Mouse (Mus musculus): ENCODE measurements around the gene Pitpnc1. TPM values are rescaled to one million over a fixed set of nuclear protein-coding genes. Genes with fewer than 3 reads are reported as not detected.

Pitpnc1 gene
- total RNA-seq, 2 experiments from 2014 or later = 60.0 to 78.1 TPM

GRCm38 (mm10) chr11:107469523-107470371, 752 bp downstream of the Pitpnc1 start:
- peak; percentile 51 to 64 for DNase-seq
- intact Hi-C loops (cut with DNase I) = loop anchor here (1.0 to 5.0 kb wide), 4 partner anchors 76 to 257 kb away; no protein-coding TSS in a partner anchor

DNA sequence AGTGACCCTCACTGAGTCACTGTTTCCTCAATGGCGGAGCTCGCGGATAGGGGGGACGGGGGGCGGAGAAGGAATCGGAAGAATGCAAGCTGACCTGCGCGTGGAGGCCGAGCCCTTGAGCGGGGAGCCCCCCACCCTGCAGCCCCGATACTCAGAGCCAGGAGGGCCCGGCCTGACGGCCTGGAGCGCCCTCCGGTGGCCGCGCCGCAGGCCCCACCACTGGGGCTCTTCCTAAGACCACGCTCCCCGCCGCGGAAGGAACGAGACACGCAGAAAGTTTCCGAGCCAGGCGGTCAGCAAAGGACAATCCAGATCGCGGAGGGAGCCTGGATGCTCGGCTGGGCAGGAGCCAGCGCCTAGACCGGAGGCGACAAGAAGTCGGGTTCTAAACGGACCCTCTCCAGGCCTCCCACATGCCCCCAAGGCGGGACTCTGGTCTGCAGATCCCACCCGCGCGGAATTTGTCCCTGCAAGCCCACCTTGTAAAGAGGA, 1.4 kb downstream of the Pitpnc1 start:
- DNase-seq = peak; percentile 65 to 78
- intact Hi-C loops (cut with DNase I) = loop anchor here (1.0 to 5.0 kb wide), 2 partner anchors 76 to 137 kb away; no protein-coding TSS in a partner anchor

GRCm38 (mm10) chr11:107468252-107469030, 2.1 kb downstream of the Pitpnc1 start:
- intact Hi-C loops (cut with DNase I) = loop anchor here (1.0 to 5.0 kb wide), 2 partner anchors 75 to 136 kb away; no protein-coding TSS in a partner anchor

GRCm38 (mm10) chr11:107466611-107467391, 3.7 kb downstream of the Pitpnc1 start:
- intact Hi-C loops (cut with DNase I) = loop anchor here (5.0 kb wide), 1 partner anchor 134 kb away; no protein-coding TSS in a partner anchor
- DNase-seq = no peak

More at GRCm38 (mm10) chr11:107468252-107469030, 2.1 kb downstream of the Pitpnc1 start:
- no peak for DNase-seq

DNA sequence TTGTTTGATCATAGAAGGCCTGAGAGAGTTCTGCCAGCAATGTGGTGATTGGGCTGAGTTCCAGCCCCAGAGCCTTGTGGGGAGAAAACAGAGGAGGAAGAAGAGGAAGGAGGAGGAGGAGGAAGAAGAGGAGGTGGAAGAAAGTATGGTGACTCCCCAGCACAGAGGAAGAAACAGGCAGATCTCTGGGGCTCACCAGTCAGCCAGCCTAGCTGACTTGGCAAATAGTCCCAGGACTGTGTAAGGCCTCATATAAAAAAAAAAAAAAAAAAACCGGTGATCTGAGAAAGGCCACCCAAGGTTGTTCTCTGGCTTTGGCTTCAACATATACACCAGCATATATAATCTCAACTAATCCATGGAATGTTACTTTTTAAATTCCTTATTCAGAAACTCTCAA, 4.5 kb downstream of the Pitpnc1 start:
- intact Hi-C loops (cut with DNase I) = loop anchor here (5.0 kb wide), 1 partner anchor 134 kb away; no protein-coding TSS in a partner anchor

DNA sequence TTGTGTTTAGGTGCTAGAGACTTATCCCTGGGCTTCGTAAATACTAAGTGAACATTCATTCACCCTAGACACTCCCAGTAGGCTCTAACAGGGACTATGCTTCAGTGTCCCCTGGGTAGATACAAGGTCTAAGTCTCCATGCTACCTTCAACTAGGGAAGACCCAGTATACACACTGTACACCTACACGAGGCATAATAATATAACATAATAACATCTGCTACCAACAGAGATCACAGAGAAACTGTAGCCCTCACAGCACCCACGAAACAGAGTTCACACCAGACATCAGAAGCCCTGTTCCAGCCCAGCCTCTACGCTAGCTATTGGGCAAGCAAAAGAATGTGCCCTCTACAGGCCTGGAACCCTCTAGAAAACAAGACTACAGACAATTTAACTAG, 5.5 kb downstream of the Pitpnc1 start:
- DNase-seq = no peak
- intact Hi-C loops (cut with DNase I) = loop anchor here (5.0 kb wide), 1 partner anchor 133 kb away; no protein-coding TSS in a partner anchor

More for the DNA sequence above, 4.5 kb downstream of the Pitpnc1 start:
- DNase-seq = no peak

DNA sequence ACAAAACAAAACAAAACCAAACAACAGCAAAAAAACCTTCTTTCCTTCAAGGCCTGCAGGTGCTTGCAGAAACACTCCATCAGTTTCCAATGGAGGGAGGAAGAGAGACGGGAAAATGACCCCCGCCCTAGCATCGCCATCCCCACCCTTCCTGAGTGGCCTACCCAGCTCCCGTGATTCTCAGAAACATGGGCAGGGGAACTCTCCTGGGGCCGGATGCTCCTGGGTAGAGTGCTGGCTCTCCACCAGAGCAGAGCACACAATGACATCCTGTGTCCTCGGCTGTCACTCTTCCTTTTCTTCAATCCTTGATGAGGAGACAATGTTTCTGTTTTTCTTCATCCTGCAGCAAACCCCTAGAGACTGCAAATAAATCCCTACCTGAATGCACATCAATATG, 6.4 kb downstream of the Pitpnc1 start:
- no peak for DNase-seq
- intact Hi-C loops (cut with DNase I) = no loop called here

- DNase-seq = no peak
- intact Hi-C loops (cut with DNase I) = no loop called here
Measured at GRCm38 (mm10) chr11:107463251-107463681, 7.2 kb downstream of the Pitpnc1 start.

DNA sequence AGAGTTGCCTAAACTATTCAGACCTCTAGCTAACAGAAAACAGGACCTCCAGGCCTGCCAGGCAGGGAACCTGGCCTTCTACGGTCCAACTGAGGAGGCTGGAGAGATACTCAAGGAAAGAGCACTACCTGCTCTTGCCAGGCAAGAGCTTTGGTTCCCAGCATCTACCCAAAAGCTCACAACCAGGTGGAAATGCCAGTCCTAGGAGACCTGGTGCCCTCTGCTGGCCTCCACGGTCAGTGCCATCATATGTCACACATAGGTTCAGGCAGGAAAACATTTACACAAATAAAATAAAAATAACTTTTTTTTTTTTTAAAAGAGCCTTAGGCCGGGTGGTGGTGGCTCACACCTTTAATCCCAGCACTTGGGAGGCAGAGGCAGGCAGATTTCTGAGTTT, 8.0 kb downstream of the Pitpnc1 start:
- intact Hi-C loops (cut with DNase I) = no loop called here
- DNase-seq = no peak

DNA sequence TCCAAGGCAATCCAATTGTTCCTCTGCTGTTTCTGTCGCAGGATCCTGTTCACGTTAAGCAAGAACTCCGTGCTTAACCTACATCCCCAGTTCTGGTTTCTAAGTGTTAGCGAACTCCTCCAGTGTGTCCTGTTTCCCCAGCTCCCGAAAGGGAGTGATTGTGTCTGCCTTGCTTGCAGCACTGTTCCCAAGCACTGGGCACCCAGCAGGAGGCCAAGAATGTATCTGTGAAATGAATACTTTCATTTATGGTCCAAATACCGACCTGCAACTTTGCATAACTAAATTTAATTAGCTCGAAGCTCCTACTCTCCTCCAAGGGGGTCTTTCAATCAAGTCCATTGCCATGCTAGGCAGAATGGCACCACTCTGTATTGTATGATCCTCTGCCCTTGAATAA, 10.7 kb downstream of the Pitpnc1 start:
- intact Hi-C loops (cut with DNase I) = no loop called here
- no peak for DNase-seq

DNA sequence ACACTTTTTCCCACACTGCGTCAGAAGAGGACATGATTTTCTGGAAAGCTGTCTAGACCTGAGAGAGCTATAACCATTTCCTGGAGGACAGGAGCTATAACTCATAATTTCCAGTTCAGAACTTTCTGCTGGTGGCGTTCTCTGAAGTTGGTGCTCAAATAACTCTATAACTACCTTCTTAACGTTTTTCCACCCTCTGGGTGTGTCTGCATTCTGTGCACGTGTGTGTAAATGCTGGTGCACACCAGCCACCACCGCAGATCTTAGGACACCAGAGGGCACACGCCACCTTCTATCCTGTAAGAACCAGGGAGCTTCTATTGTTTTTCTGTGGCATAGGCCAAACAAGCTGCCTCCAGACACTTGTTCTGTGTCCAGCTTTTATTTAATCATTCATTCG, 11.5 kb downstream of the Pitpnc1 start:
- DNase-seq = no peak
- intact Hi-C loops (cut with DNase I) = no loop called here

DNA sequence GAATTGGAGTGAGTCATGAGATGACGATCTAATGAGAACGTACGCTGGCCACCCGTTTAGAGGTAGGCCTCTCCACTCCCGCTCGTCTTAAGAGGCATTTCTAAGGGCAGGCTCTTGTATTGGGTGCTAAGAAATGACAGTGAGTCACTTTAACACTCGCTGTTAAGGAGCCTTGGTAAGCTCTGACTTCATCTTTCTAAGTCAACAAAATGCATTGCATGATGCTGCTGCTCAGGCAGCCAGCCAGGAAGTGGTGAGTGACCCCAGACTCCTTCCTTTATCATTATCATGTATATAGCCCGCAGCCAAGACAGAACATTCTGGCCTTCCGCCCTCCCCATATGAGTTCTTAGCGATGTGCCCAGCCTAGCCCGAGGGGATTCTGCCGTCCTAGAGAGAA, 12.2 kb downstream of the Pitpnc1 start:
- intact Hi-C loops (cut with DNase I) = no loop called here
- DNase-seq = no peak

DNA sequence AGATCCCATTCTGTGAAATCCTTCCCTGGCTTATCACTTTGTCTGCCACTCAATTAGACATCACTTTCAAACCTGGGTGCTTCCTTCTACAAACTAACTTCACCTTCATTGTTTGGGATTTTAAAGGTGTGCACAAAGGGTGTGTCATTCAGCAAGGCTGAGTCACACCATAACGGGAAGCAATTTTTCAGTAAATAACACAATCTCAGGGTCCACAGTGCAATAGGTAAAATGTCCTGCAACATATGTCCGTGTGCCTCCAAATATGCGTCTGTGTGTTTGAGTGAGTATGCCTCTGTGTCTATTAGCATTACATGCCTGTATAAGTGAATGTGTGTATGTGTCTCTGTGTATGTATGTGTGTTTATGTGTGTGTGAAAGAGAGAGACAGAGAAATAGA, 13.2 kb downstream of the Pitpnc1 start:
- DNase-seq = no peak
- intact Hi-C loops (cut with DNase I) = no loop called here

DNA sequence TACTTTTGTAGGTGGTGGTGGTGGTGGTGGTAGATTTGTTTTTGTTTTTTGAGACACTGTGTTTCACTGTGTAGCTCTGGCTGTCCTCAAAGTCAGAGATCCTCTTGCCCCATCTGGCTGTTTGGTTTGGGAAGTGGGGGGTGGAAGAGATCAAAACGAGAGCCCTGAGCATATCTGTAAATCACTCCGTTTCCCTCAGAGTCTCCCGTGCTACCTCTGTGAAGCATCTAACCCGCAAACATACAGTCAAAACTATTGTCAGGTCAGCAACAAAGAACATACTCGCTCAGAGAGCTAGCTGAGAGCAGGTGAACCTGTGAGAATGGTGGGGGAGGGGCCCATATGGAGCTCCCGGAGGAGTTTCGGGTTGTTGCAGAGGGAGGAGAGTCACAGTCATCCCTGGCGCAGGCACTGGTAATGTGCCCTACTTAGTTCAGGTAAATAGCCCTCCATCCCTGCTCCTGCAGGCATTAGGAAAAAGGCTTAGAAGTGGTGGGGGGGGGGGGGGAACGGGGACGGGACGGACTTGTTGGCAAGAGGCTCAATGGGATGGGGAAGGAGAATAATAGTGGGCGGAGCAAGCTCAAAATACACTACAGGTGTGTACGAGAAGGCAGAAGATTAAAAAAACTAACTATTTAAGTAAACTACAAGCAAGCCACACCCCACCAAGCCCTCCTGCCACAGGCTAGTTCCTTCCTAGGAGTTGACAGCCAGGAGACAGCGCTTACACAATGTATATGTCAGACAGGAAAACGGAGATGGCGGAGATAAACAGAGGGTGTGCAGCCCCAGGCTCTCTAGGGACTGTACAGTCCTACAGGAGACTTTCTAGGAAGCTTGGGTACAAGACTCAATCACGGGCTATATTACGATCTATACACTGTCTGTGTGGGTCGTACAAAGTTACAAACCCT, 15.7 kb downstream of the Pitpnc1 start:
- no peak for DNase-seq

GRCm38 (mm10) chr11:107452053-107452452, 18.4 kb downstream of the Pitpnc1 start:
- intact Hi-C loops (cut with DNase I) = no loop called here
- DNase-seq = no peak

More for the DNA sequence above, 15.7 kb downstream of the Pitpnc1 start:
- intact Hi-C loops (cut with DNase I) = no loop called here

DNA sequence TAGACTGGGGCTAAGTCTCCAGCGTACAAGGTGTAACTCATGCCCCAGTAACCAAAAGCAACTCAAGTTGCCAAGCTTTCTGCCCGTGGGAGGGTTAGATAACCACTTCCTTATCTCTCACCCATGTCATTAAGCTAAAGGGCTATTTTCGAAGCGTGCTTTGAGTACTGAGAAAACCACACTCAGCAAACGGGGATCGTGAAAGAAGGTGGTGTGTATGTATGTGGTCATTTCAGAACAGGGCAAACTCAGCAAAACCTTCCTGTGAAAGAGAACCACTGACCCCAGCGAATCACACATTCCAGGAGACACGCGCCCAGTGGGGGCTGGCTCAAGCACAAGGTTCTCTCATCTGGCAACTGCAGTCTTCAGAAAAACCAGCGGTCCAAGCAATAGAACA, 19.4 kb downstream of the Pitpnc1 start:
- intact Hi-C loops (cut with DNase I) = no loop called here
- no peak for DNase-seq

- intact Hi-C loops (cut with DNase I) = no loop called here
- no peak for DNase-seq
Measured at GRCm38 (mm10) chr11:107450097-107450496, 20.4 kb downstream of the Pitpnc1 start.

- intact Hi-C loops (cut with DNase I) = no loop called here
- DNase-seq = peak in 1 of 2 experiments; percentile 18
Measured at GRCm38 (mm10) chr11:107449169-107449910, 21.2 kb downstream of the Pitpnc1 start.

Measured in gastrocnemius, postnatal 36 days (tissue).